Mouse (Mus musculus): ENCODE measurements around the gene Slc17a7. TPM values are rescaled to one million over a fixed set of nuclear protein-coding genes. Genes with fewer than 3 reads are reported as not detected.
A peak's percentile ranks its signal among the peaks of the same experiment; 100 is the strongest.

Slc17a7 gene
- polyA plus RNA-seq, 1 experiment from 2014 or later: 0.74 TPM

DNA sequence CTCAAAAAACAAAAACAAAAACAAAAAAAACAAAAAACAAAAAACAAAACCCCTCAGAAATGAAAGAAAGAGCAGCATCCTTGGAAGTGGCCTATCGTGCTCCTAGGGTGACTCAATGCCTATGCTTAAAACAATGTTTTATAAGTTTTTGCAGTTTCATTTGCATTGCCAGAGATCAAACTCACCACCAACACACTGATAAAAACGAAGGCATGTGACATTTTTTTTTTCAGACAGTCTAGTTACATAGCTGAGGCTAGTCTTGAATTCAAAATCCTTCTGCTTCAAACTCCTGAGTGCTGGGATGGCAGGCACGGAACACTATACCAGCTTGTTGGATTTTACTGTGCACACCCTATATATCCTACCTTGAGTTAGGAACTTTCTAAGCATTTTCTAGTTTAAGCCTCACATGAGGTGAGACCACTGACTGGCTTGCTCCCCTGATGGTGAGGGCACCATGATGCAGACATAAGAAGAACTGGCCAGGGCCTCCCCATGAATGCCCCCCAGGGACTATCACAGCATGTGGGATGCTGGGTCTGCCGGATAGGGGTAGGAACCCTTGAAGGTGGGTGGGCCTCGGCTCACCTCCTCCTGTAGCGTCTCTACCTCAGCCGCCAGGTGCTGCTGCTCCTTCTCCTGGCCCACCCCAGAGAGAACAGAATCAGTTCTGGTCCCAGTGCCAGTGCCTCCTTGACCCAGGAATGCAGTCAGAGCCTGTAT lies 29.0 kb downstream of the Slc17a7 start:
- Histone ChIP-seq H3K4me2 (no peak overlapping the region), H3K9me3 (ENCODE audit: control insufficient read depth, low read length) (no peaks in the 10 kb centered on the region), H3K27ac (ENCODE audit: low read depth, low read length) (no peak overlapping the region), H3K4me3 (ENCODE audit: low read depth, low read length) (no peak overlapping the region), H3K27me3 (replicated peaks; ENCODE audit: control insufficient read depth, insufficient read depth, low read length) (peaks cover 61% of the 10 kb centered on the region), H3K9ac (ENCODE audit: low read depth, low read length) (no peak overlapping the region), H3K36me3 (ENCODE audit: control insufficient read depth, insufficient read depth, low read length) (no peaks in the 10 kb centered on the region), H3K4me1 (replicated peaks; ENCODE audit: control insufficient read depth, insufficient read depth, low read length) (no peaks in the 10 kb centered on the region)
- 75% methylated on average over 7 of the region's 7 CpGs for WGBS
- DNase-seq (ENCODE audit: low spot score) (no peak), ATAC-seq (replicated peaks; ENCODE audit: low FRiP score) (no peak)

DNA sequence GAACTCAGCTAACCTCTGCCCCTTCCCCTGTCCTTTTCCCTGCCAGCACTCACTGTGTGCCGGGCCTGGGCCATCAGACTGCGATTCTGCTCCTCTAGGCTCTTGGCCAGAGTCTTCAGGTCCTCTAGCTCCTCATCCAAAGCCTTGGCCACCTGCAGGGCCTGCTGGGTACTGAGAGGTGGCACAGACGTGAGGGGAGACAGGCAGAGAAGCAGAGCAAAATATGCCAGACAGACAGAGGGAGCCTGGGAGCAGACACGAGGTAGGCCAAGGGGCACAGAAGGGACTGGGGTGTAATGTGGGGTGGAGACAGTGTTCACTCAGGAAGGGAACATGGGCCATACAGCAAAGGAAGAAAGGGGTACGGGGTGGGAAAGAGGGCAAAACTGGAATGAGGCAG lies 29.7 kb downstream of the Slc17a7 start:
- 57% methylated on average over 5 of the region's 5 CpGs for WGBS

DNA sequence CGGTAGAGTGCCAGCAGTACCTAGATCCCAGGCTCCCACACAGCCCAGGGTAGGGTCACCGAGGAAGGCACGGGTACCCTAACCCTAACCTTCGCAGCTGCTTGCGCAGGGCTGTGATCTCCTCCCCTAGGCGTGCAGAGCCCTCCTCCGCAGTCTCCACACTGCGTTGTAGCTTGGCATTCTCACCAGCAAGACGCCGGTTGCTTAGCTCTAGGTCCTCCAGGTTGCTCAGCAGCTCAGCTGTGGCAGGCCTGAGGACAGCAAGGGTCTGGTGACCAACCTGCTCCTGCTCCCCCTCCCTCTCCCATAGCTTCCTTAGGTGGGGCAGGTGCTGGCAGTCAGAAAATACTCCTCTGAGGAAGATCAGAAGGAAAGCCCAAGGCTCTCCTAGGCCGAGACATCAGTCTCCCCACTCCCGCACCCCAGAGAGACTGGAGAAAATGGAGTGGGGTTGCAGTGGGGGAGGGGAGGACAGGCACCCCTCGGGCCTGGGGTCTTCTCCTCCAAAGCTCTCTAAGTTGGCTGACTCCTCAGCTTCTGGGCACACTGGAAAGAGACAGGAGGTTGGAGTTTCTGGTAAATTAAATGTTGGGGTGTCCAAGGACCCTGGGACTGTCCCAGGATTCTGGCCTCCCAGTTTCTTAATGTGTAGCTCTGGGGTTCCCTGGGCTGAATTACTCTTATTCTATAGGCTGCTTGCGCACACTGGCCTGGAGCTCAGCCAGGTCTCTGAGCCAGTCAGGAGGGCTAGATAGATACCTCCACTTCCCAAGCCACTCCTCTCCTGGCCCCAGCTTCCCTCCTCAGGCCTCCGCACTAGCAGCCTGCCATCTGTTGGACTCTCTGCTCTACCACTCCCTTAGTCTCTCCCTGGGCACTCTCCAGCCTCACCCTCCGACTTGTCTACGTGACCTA lies 30.4 kb downstream of the Slc17a7 start:
- 67% methylated on average over 17 of the region's 17 CpGs for WGBS
- H3K9me3 ChIP-seq (ENCODE audit: control insufficient read depth, low read length): no peaks in the 10 kb centered on the region
- H3K27ac ChIP-seq (ENCODE audit: low read depth, low read length): no peak overlapping the region
- no peak for ATAC-seq (replicated peaks; ENCODE audit: low FRiP score)
- H3K4me1 ChIP-seq (replicated peaks; ENCODE audit: control insufficient read depth, insufficient read depth, low read length): no peaks in the 10 kb centered on the region
- peaks cover 47% of the 10 kb centered on the region for H3K27me3 ChIP-seq (replicated peaks; ENCODE audit: control insufficient read depth, insufficient read depth, low read length)
- no peak overlapping the region for H3K4me2 ChIP-seq
- no peak for DNase-seq (ENCODE audit: low spot score)
- H3K9ac ChIP-seq (ENCODE audit: low read depth, low read length): no peak overlapping the region
- no peak overlapping the region for H3K4me3 ChIP-seq (ENCODE audit: low read depth, low read length)
- no peaks in the 10 kb centered on the region for H3K36me3 ChIP-seq (ENCODE audit: control insufficient read depth, insufficient read depth, low read length)

More for the DNA sequence above, 29.7 kb downstream of the Slc17a7 start:
- DNase-seq (ENCODE audit: low spot score) (no peak), ATAC-seq (replicated peaks; ENCODE audit: low FRiP score) (no peak)
- H3K27ac ChIP-seq (ENCODE audit: low read depth, low read length): no peak overlapping the region
- H3K9me3 ChIP-seq (ENCODE audit: control insufficient read depth, low read length): no peaks in the 10 kb centered on the region
- no peak overlapping the region for H3K4me3 ChIP-seq (ENCODE audit: low read depth, low read length)
- peaks cover 54% of the 10 kb centered on the region for H3K27me3 ChIP-seq (replicated peaks; ENCODE audit: control insufficient read depth, insufficient read depth, low read length)
- H3K4me1 ChIP-seq (replicated peaks; ENCODE audit: control insufficient read depth, insufficient read depth, low read length): no peaks in the 10 kb centered on the region
- H3K4me2 ChIP-seq: no peak overlapping the region
- H3K9ac ChIP-seq (ENCODE audit: low read depth, low read length): no peak overlapping the region
- H3K36me3 ChIP-seq (ENCODE audit: control insufficient read depth, insufficient read depth, low read length): no peaks in the 10 kb centered on the region

DNA sequence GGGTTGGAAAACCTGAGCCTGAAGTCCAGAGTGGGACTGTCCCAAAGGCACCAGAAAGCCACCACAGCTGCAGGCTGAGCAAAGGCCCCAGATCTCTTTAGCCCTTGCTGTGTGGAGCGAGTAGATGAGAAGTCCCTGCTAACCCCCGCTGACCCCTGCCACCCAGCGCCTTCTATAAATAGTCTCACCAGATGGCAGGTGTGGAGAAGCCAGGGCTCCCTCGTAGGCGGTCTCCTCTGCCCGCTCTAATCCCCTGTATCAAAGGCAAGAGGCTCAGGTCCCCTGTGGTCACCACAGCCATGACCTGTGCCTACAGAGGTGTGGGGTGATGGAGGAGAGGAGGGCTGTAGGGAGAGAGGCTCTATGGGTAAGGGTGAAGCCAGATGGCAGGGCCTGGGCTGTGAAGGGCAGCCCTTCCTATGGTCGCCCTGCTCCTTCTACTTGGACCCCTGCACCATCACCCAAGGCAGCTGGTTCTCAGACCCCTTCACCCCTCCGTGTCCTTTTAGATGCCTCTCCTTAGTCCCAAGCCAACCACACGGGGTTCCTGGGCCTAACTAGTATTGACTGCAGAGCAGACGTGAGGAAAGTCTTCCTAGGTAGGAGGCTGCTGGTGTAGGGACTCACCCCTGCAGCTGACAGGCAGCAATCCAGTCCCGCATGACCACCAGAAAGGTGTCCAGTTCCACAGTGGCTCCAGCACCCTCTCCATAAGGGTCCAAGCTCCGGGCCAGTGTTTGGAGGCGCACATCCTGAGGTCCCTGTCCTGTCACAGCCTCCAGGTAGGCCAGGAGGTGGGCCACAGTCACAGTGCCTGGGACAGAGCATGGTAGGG lies 31.8 kb downstream of the Slc17a7 start:
- no peaks in the 10 kb centered on the region for H3K36me3 ChIP-seq (ENCODE audit: control insufficient read depth, insufficient read depth, low read length)
- no peak overlapping the region for H3K9ac ChIP-seq (ENCODE audit: low read depth, low read length)
- H3K4me3 ChIP-seq (ENCODE audit: low read depth, low read length): no peak overlapping the region
- no peak overlapping the region for H3K27ac ChIP-seq (ENCODE audit: low read depth, low read length)
- no peaks in the 10 kb centered on the region for H3K9me3 ChIP-seq (ENCODE audit: control insufficient read depth, low read length)
- no peak overlapping the region for H3K4me2 ChIP-seq
- WGBS: 60% methylated on average over 13 of the region's 13 CpGs
- no peaks in the 10 kb centered on the region for H3K4me1 ChIP-seq (replicated peaks; ENCODE audit: control insufficient read depth, insufficient read depth, low read length)
- DNase-seq (ENCODE audit: low spot score) (no peak), ATAC-seq (replicated peaks; ENCODE audit: low FRiP score) (no peak)
- peaks cover 40% of the 10 kb centered on the region for H3K27me3 ChIP-seq (replicated peaks; ENCODE audit: control insufficient read depth, insufficient read depth, low read length)

DNA sequence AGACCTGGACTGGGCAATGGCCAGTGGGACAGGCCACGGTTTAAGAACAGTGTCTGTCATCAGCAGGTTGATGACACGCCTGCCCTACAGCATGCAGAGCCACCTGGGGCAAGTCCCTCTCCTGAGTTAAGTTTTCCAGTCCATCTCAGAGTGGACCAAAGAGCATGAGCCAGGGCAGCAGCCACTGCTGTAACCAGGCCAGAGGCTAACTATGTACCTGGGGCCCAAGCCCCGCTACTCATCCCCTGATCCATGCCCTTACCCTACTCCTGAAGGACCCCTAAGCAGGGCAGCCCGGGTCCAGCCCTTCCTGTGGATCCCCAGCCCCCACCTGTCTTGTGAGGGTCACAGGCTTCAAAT lies 32.4 kb downstream of the Slc17a7 start:
- Histone ChIP-seq H3K4me2 (no peak overlapping the region), H3K4me3 (ENCODE audit: low read depth, low read length) (no peak overlapping the region), H3K9me3 (ENCODE audit: control insufficient read depth, low read length) (no peaks in the 10 kb centered on the region), H3K9ac (ENCODE audit: low read depth, low read length) (no peak overlapping the region), H3K27me3 (replicated peaks; ENCODE audit: control insufficient read depth, insufficient read depth, low read length) (peaks cover 34% of the 10 kb centered on the region), H3K27ac (ENCODE audit: low read depth, low read length) (no peak overlapping the region), H3K36me3 (ENCODE audit: control insufficient read depth, insufficient read depth, low read length) (no peaks in the 10 kb centered on the region), H3K4me1 (replicated peaks; ENCODE audit: control insufficient read depth, insufficient read depth, low read length) (no peaks in the 10 kb centered on the region; the same call in 1 of the 2 replicates)
- DNase-seq (ENCODE audit: low spot score) (no peak), ATAC-seq (replicated peaks; ENCODE audit: low FRiP score) (no peak)
- 77% methylated on average over 4 of the region's 4 CpGs for WGBS

DNA sequence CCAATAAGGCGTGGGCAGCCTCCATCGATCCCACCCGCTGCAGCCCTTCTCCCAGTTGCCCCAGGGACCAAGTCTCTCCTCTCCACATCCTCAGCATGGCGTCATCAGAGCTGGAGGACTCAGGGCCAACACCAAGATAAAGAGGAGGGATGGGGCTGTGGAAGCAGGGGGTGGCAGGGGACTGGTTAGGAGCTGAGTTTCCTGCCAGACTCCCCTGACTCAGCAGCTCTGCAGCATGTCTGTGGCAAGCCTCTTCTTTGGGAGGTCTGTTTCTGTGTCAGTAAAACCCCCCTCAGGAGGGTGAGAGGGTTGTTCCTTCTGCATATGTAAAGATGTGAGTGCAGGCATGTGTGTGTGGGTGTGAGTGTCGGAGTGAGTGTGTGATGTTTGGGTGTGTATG lies 33.2 kb downstream of the Slc17a7 start:
- no peaks in the 10 kb centered on the region for H3K9me3 ChIP-seq (ENCODE audit: control insufficient read depth, low read length)
- DNase-seq (ENCODE audit: low spot score) (no peak), ATAC-seq (replicated peaks; ENCODE audit: low FRiP score) (no peak)
- H3K27me3 ChIP-seq (replicated peaks; ENCODE audit: control insufficient read depth, insufficient read depth, low read length): peaks cover 30% of the 10 kb centered on the region
- 58% methylated on average over 5 of the region's 5 CpGs for WGBS
- H3K27ac ChIP-seq (ENCODE audit: low read depth, low read length): no peak overlapping the region
- H3K4me3 ChIP-seq (ENCODE audit: low read depth, low read length): no peak overlapping the region
- H3K4me1 ChIP-seq (replicated peaks; ENCODE audit: control insufficient read depth, insufficient read depth, low read length): no peaks in the 10 kb centered on the region; the same call in 1 of the 2 replicates
- no peak overlapping the region for H3K9ac ChIP-seq (ENCODE audit: low read depth, low read length)
- no peaks in the 10 kb centered on the region for H3K36me3 ChIP-seq (ENCODE audit: control insufficient read depth, insufficient read depth, low read length)
- H3K4me2 ChIP-seq: no peak overlapping the region

DNA sequence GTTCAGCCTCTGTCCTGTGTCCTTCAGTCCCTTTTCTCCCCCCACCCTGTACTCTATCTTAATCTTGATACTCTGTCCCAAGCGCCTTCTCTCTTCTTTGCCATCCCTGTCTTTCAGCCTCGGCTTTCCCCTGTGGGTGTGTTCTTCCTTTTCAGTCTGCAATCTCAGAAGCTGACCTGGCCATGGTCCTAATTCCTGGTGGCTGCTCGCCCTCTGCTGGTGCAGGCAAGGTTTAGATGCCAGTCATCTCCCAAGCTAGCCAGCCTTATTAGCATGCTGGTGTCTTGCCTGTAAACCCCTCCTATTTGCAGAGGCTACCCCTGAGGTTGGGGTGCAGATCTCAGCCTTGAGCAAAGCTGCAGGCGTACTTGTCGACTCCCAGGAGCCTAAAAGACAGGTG lies 34.7 kb downstream of the Slc17a7 start:
- Histone ChIP-seq H3K27me3 (replicated peaks; ENCODE audit: control insufficient read depth, insufficient read depth, low read length) (peaks cover 22% of the 10 kb centered on the region), H3K4me1 (replicated peaks; ENCODE audit: control insufficient read depth, insufficient read depth, low read length) (no peaks in the 10 kb centered on the region; the same call in 1 of the 2 replicates), H3K4me2 (no peak overlapping the region), H3K9ac (ENCODE audit: low read depth, low read length) (no peak overlapping the region), H3K36me3 (ENCODE audit: control insufficient read depth, insufficient read depth, low read length) (no peaks in the 10 kb centered on the region), H3K4me3 (ENCODE audit: low read depth, low read length) (no peak overlapping the region), H3K9me3 (ENCODE audit: control insufficient read depth, low read length) (no peaks in the 10 kb centered on the region), H3K27ac (ENCODE audit: low read depth, low read length) (no peak overlapping the region)
- peak; percentile 58 for DNase-seq (ENCODE audit: low spot score)
- no peak for ATAC-seq (replicated peaks; ENCODE audit: low FRiP score)
- 9% methylated on average over 5 of the region's 5 CpGs for WGBS

DNA sequence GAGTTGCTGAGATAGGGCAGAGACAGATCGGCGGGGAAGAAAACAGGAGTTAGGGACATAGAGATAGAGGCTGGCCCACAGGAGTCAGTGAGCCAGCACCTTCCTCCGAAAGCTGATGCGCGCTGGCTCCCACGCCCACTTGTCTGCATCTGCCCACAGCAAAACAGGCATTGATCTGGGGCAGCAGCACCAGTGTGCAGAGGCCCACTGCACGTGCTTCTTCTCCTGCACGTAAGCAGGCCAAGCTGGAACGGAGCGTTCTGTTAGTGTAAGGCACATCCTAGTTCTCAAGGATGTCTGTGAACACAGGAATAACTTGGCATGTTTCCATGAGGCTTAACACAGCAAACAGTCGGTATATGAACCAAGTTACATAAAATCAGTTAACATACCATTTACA lies 35.2 kb downstream of the Slc17a7 start:
- H3K27ac ChIP-seq (ENCODE audit: low read depth, low read length): no peak overlapping the region
- no peak overlapping the region for H3K4me3 ChIP-seq (ENCODE audit: low read depth, low read length)
- WGBS: 75% methylated on average over 11 of the region's 11 CpGs
- no peak overlapping the region for H3K9ac ChIP-seq (ENCODE audit: low read depth, low read length)
- no peaks in the 10 kb centered on the region; the same call in 1 of the 2 replicates for H3K4me1 ChIP-seq (replicated peaks; ENCODE audit: control insufficient read depth, insufficient read depth, low read length)
- H3K9me3 ChIP-seq (ENCODE audit: control insufficient read depth, low read length): no peaks in the 10 kb centered on the region
- peaks cover 22% of the 10 kb centered on the region for H3K27me3 ChIP-seq (replicated peaks; ENCODE audit: control insufficient read depth, insufficient read depth, low read length)
- no peaks in the 10 kb centered on the region for H3K36me3 ChIP-seq (ENCODE audit: control insufficient read depth, insufficient read depth, low read length)
- no peak for DNase-seq (ENCODE audit: low spot score)
- ATAC-seq (replicated peaks; ENCODE audit: low FRiP score): no peak
- H3K4me2 ChIP-seq: no peak overlapping the region
